Mouse (Mus musculus) kidney, adult 8-10 months (tissue): ENCODE data around the gene Gm11444.

ENCODE experiments used
- DNase-seq, 2 experiments: peaks; one replicate each; pipeline ENCODE4 v3.0.0; 2022

The Gm11444 gene

GRCm38 (mm10) chr11:85857997-85858698 is 8.0 kb upstream of the Gm11444 start:
- no peak for DNase-seq

DNA sequence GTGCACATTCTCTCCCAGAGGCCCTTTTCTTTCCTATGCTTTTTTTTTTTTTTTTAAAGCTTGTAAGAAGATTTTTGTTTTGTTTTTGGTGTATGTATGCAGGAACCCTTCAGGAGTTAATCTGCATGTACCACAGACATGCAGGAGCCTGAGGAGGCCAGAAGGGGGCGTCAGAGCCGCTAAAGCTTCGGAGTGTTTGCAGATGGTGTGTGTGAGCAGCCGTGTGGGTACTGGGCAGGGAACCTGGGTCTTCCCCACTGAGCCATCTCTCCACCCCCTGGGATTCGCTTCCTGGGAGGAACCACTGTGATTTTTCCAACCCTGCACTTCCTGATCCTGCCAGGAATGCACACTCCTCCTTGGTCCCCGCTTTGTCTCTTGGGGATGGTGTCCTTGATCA is 625 bp upstream of the Gm11444 start:
- no peak for DNase-seq

DNA sequence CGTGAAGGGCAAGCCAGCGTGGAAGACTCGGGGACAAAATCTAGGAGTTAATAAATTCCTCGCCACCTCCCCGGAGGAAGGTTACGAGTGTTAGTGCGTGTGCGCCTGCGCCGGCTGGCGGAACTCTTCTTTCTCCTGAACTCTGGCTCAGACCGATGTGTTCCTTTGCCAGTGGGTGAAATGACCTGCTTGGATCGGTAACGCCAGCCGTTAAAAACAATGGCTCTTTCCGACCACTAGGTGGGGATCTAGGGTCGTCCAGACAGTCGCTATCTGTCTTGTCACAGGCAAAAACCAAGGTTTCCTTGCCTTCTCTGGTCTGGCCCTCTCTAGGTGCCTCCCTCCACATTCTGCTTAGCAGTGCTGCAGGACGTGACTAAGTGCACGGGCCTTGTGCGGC is 1.1 kb downstream of the Gm11444 start:
- DNase-seq, result peak; percentile 74 to 80

GRCm38 (mm10) chr11:85846509-85846908 is 3.6 kb downstream of the Gm11444 start:
- DNase-seq, result peak; percentile 53 to 61

- DNase-seq, result peak; percentile 64 to 68
These were observed 4.2 kb downstream of the Gm11444 start for GRCm38 (mm10) chr11:85845921-85846320.

- peak; percentile 78 to 82 for DNase-seq
These were observed 5.2 kb downstream of the Gm11444 start for GRCm38 (mm10) chr11:85844971-85845370.

- peak; percentile 85 to 92 for DNase-seq
These were observed 5.8 kb downstream of the Gm11444 start for GRCm38 (mm10) chr11:85844144-85844965.

- DNase-seq, result peak; percentile 77 to 79
These were observed 6.8 kb downstream of the Gm11444 start for GRCm38 (mm10) chr11:85843347-85843692.

- peak in 1 of 2 experiments; percentile 24 for DNase-seq
These were observed 7.4 kb downstream of the Gm11444 start for GRCm38 (mm10) chr11:85842596-85843346.

GRCm38 (mm10) chr11:85841980-85842379 is 8.2 kb downstream of the Gm11444 start:
- DNase-seq, result peak; percentile 28 to 54

- DNase-seq, result no peak
These were observed 8.9 kb downstream of the Gm11444 start for GRCm38 (mm10) chr11:85841211-85841681.

DNA sequence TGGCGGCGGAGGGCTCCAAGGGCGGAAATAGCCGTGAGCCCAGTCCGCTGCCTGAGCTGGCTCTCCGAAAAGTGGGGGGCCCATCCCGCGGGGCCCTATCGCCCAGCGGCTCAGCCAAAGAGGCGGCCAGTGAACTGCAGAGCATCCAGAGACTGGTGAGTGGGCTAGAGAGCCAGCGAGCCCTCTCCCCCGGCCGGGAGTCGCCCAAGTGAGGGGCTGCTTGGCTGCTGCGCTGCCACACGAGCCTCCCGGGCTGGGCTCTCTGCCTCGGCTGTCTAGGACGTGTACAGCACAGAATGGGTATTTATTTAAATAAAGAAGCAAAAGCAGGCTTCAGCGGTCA is 9.4 kb downstream of the Gm11444 start:
- DNase-seq, result no peak

DNA sequence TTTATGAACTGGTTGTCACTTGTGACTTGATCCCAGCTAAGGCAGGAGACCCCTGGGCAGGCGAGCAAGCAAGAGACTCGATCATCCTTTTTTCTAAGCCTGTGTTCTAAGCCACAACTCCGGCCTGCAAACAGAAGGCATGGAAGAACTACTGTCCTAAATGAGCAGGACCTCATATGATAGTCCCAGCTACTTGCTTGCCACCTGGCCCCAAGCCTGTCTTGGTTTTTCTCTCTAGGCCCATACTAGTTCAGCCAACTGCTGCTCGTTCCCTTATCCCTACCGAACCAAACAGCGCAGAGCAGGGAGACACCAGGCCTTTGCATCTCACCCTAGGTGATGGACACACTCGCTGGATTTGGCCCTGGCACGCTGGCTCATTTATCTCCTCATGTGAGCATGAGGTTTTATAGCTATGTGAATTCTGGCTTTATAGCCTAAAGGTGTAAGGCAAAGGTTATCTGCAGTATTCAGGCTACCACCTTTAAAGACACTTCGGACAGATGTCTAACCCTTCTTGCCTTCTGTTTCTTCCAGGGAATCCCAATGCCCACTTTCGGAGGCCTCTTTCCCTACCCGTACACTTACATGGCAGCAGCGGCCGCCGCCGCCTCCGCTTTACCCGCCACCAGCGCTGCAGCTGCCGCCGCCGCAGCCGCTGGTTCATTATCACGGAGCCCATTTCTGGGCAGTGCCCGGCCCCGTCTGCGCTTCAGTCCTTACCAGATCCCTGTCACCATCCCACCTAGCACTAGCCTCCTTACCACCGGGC is 9.9 kb downstream of the Gm11444 start:
- DNase-seq, result no peak

GRCm38 (mm10) chr11:85839258-85840030 is 10.7 kb downstream of the Gm11444 start:
- no peak for DNase-seq

- DNase-seq, result no peak
These were observed 11.5 kb downstream of the Gm11444 start for GRCm38 (mm10) chr11:85838424-85839257.

DNA sequence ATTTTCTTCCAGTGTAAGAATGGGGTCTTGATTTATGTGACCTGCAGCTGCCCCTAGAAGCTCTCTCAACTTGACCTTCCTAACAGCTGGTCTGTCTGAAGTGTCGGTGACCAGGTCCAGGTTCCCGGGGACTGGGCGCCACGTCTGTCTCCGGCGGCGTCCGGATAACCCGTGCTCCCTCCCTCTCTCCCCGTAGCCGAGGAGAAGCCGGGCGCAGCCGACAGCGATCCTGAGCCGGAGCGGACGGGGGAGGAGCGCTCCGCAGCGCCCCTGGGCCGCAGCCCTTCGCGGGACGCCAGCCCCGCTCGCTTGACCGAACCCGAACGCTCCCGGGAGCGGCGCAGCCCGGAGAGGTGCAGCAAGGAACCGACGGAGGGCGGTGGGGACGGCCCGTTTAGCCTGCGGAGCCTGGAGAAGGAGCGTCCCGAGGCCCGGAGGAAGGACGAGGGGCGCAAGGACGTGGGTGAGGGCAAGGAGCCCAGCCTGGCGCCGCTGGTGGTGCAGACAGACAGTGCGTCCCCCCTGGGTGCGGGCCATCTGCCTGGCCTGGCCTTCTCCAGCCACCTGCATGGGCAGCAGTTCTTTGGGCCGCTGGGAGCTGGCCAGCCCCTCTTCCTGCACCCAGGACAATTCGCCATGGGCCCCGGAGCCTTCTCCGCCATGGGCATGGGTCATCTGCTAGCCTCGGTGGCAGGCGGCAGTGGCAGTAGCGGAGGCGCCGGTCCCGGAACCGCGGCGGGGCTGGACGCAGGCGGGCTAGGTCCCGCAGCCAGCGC is 12.3 kb downstream of the Gm11444 start:
- DNase-seq, result no peak

DNA sequence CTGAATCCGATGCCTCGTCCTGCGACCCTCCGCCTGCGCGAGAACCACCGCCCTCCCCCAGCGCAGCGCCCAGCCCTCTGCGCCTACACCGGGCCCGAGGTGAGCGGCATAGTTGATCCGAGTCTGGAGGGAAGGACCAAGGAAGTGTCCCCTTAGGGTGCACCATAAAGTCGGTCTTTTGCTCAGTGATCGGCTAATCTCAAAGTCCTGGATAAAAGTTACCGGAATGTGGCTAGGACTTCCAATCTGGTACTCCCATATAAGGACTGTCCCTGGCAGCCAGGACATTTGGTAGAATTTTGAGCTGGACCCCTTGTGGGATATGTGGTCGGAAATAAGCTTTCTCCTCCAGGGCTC is 12.9 kb downstream of the Gm11444 start:
- no peak for DNase-seq

DNA sequence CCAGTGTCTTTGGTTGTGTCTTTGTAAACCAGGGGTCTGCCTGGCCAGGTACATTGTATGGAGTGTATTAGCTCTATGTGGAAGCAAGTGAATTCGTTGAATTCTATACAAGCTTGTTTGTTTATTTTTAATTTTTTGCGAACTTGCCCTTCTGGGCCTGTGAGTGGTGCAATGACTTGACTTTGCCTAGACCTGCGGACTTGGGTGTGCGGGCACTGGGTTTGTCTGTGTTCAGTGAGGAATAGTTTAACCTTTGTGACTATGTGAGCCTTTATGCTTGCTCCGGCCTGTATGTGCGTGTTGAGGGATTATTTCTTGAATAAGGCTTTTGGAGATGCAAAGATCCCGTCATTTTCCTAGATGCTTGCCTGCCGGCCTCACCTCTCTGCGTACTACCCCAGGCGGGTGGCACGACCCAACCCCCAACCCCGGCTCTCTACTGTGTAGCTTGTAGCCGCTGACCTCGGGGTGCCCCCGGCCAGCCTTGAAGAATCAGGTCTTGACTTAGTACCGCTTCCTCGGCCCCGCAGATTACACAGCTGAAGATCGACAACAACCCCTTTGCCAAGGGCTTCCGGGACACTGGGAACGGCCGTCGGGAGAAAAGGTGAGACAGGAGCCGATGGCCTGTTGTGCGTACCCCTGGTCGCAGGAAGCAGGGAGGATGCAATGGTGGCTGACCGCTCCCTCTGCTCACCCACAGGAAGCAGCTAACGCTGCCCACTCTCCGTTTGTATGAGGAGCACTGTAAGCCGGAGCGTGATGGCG is 13.4 kb downstream of the Gm11444 start:
- DNase-seq, result no peak

DNA sequence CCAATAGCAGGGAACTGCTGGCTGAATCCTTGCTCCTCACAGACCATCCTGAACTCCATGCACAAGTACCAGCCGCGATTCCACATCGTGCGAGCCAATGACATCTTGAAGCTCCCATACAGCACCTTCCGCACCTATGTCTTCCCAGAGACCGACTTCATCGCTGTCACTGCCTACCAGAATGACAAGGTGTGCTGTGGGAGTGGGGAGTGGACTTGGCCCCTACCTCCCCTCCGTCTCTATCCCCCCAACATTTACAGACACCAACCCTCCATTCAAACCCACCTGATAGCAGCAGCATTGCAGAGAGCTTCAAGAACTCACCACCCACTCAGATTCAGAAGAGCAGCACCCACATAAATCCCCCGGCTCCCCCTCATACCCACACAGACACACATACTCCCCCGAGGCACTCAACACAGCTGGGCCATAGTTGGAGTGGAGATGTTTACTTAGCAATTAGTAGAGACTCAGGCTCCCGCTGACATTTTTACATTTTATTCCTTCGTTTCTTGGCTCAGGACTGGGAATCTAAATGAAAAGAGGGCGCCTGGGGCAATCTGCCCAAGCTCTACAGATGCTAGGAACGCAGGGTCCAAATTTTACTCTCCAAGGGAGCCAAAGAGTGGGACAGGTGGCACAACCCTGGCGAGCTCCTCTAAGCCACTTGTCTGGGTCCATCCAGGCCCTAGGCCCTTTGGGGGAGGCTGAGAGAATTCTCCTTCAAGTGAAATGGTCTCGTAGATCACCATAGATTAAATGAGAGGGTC is 14.2 kb downstream of the Gm11444 start:
- DNase-seq, result no peak
